Mouse (Mus musculus) left cerebral cortex, postnatal 4 days (tissue): Measurements from ENCODE around the gene Cma2. TPM values are rescaled to one million over a fixed set of nuclear protein-coding genes. Genes with fewer than 3 reads are reported as not detected.
"Not testable (repeated sequence)": the region's sequence is repeated elsewhere in the genome, so short reads cannot be mapped to it uniquely, and the experiment has no call there.

Source experiments
- DNase-seq: peaks from one replicate; pipeline ENCODE4 v3.0.0-alpha.2; 2022
- intact Hi-C: fragments of 180-260 bp; cut with DNase I; formaldehyde crosslinking; loops from one replicate; pipeline ENCODE4 v1.15.1; 2025
- total RNA-seq, 2 experiments: library from RNA; stranded (reverse); gene quantifications; 2 replicates each; pipeline ENCODE4 v1.2.3; 2021

Gene Cma2
- total RNA-seq, 2 experiments from 2014 or later: not detected

DNA sequence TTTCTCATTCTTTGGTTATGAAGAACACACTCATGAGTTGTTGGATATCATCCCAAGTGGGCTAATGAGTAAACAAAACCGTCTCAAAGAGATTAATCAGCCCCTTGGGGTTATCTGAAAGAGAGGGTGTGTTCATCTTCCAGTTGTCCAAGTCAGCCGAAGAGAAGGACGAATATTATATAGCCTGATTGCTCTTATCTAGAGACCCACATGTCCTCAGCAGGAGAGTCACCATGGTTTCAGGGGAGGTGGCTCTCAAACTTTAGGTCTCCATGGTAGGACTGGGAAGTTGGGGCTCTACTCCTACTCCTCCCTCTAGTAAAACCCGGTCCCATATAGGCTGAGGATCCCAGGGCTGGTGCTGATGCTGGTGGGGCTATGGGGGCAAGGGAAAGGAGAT is 70.5 kb downstream of the Cma2 start:
- not testable (repeated sequence) for DNase-seq

More for the DNA sequence above, 70.5 kb downstream of the Cma2 start:
- intact Hi-C loops: not testable (repeated sequence)

Other genes starting within 250 kb of the Cma2 start
- under 1 TPM in 1 of 2 experiments, not detected in 1; 0.32 TPM for gene Tgm1, start 237.1 kb upstream of the Cma2 start, total RNA-seq
- gene Rabggta, start 228.7 kb upstream of the Cma2 start, total RNA-seq: 10 to 100 TPM; 55.2 to 55.8 TPM
- gene Dhrs1, start 205.3 kb upstream of the Cma2 start, total RNA-seq: 10 to 100 TPM; 63.2 to 75.1 TPM
- 10 to 100 TPM; 19.5 to 20.1 TPM for gene Nop9, start 205.3 kb upstream of the Cma2 start, total RNA-seq
- gene Cideb, start 192.5 kb upstream of the Cma2 start, total RNA-seq: under 1 TPM in 1 of 2 experiments, not detected in 1; 0.90 TPM
- 1 to 10 TPM in 1 of 2 experiments, under 1 TPM in 1; 0.79 to 1.0 TPM for gene Ltb4r2, start 189.6 kb upstream of the Cma2 start, total RNA-seq
- 1 to 10 TPM; 1.0 to 1.4 TPM for gene Ltb4r1, start 185.0 kb upstream of the Cma2 start, total RNA-seq
- gene Adcy4, start 166.9 kb upstream of the Cma2 start, total RNA-seq: 1 to 10 TPM; 4.6 to 5.2 TPM
- gene Ripk3, start 162.1 kb upstream of the Cma2 start, total RNA-seq: 1 to 10 TPM; 1.4 to 1.8 TPM
- gene Nfatc4, start 127.8 kb upstream of the Cma2 start, total RNA-seq: 1 to 10 TPM; 8.2 TPM
- gene Nynrin, start 97.0 kb upstream of the Cma2 start, total RNA-seq: 10 to 100 TPM; 39.1 to 40.9 TPM
- under 1 TPM; 0.44 to 0.74 TPM for gene Cbln3, start 66.6 kb upstream of the Cma2 start, total RNA-seq
- gene Khnyn, start 66.0 kb upstream of the Cma2 start, total RNA-seq: 10 to 100 TPM; 12.5 to 13.4 TPM
- gene Sdr39u1, start 50.7 kb upstream of the Cma2 start, total RNA-seq: 10 to 100 TPM; 63.1 to 75.9 TPM
- gene Cma1, start 6.3 kb upstream of the Cma2 start, total RNA-seq: 10 to 100 TPM in 1 of 2 experiments, 1 to 10 TPM in 1; 9.8 to 12.4 TPM
- not detected for gene Mcpt1, start 67.0 kb downstream of the Cma2 start, total RNA-seq
- not detected for gene Mcpt9, start 79.5 kb downstream of the Cma2 start, total RNA-seq
- gene Mcpt2, start 91.1 kb downstream of the Cma2 start, total RNA-seq: not detected
- gene Mcpt4, start 111.3 kb downstream of the Cma2 start, total RNA-seq: 1 to 10 TPM; 3.1 to 4.8 TPM
- gene Mcpt8, start 134.3 kb downstream of the Cma2 start, total RNA-seq: not detected
- under 1 TPM in 1 of 2 experiments, not detected in 1; 0.40 TPM for gene Ctsg, start 151.6 kb downstream of the Cma2 start, total RNA-seq
- gene Gzme, start 169.6 kb downstream of the Cma2 start, total RNA-seq: not detected
- gene Gzmd, start 181.6 kb downstream of the Cma2 start, total RNA-seq: not detected
- not detected for gene Gzmg, start 208.6 kb downstream of the Cma2 start, total RNA-seq
- gene Gzmn, start 223.6 kb downstream of the Cma2 start, total RNA-seq: not detected